Mouse (Mus musculus): Measurements from ENCODE around the gene Oxt.

Oxt gene

DNA sequence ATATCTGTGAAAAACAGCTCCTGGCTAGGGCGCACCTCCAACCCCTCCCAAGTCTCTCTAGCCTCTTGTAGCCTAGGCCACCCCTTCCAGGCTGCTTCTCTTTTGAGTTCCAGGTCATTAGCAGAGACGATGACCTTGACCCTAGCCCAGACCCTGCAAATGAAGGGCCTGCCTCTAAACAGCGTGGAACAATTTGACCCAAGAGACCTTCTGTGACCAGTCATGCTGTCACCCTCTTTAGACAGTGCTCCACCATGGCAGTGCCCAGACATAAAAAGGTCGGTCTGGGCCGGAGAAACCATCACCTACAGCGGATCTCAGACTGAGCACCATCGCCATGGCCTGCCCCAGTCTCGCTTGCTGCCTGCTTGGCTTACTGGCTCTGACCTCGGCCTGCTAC lies at the start of gene Oxt:
TSS of gene Oxt (plus strand) at position 301 of the 400 bp plus-strand sequence.
- DNase-seq: no peak

DNA sequence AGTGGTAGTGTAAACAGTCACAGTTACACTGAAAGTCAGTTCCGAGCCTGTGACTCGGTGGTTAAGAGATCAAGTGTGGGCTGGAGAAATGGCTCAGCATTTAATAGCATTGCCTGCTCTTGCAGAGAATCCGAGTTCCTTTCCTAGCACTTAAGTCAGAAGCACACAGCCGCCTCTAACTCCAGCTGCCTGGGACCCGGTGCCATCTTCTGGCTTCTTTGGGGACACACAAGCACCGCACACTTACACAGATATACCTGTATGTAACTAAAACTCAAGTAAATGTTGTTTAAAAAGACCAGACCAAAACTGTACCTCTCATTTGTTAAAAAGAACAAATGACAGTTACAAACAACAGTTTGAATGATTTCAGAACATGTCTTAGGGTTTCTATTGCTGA lies 47.5 kb upstream of the Oxt start:
- DNase-seq: no peak

DNA sequence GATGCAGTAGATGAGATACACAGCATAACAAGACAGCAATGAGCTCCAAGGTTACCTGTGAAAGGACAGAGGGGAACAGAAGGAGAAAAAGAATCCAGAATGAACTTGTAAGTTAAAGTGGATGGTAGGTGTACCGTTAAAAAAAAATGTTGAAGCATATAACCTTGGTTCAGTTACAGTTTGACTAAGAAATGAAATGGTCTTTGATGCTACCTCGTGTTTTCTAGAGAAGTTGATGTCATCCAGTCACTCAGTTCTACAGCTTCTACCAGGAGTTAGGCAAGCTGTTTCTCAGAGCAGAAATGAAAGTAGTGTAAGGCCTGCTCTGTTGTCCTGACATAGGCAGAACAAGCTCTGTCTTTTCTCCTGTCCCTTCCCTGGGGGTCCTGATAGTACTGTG lies 46.7 kb upstream of the Oxt start:
- DNase-seq: no peak

DNA sequence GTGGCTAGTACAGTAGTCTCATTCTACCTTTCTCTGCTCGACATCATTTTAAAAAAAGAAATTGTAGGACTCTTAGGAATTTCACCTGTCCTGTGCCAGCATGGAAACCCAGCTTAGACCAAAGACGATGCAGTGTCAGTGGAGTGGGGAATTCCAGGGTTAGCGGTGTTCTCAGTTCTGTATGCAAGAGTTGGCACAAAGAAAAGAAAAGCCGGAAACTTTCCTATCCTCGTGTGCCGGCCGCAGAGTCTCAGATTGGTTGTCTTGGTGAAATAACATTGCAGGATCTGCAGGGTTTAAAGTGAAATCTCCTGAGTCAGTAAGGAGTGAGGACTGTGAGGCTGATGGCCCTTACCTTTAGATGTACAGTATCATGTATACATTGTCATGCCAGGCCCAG lies 46.0 kb upstream of the Oxt start:
- DNase-seq: no peak

DNA sequence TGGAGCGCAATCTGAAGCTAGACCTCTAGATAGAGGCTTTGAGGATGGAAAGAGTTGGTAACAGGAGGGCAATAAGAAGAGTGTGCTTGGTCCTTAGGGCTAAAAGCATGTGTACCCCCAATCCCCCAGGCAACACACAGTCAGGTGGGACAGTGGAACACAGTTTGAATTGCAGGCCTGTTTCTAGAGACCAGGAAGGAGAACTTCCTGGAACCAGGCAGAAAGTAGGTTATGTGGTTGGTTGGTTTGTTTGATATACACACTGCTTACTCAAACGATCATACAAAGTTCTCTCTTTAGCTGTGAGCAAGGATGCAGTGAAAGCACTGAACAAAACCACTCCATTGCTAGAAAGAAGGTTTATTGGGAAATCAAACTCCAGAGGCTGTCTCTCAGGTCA lies 43.8 kb upstream of the Oxt start:
- DNase-seq: no peak

DNA sequence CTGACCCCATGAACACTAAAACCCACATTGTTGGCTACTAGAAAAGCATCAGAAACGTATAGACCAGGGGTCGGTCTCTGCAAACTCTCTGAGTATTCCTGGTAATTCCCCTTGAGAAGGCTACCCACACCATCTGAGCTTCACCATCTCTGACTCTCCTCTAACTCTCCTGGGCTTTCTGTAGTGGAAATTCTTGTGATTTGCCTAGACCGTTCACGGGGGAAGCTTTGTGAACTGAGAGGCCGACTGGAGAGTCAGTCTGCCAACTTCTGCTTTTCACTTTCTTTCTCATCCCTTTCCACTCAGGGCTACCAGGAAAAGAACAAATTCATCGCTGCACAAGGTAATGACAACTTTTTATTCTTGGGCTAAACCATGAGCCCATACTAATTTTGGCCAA lies 41.0 kb upstream of the Oxt start:
- DNase-seq: no peak

DNA sequence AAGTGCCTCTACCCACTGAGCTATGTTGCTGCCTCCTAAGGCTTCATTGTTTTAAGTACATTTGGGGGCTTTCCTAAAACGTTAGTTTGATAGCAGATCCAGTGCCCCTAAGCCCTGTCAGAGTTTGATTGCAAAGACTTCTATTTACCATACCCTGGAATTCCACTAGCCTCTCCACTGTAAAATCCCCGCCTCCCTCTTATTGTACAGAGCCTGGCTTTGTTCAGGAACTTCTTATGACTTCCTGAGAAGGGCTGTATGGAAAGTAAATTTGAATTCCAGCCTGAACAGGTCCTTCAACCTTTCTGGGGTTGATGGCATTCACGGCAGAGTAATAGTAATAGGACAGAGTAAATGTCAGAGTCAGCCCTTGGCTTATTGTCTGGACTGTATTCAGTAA lies 39.1 kb upstream of the Oxt start:
- DNase-seq: no peak

DNA sequence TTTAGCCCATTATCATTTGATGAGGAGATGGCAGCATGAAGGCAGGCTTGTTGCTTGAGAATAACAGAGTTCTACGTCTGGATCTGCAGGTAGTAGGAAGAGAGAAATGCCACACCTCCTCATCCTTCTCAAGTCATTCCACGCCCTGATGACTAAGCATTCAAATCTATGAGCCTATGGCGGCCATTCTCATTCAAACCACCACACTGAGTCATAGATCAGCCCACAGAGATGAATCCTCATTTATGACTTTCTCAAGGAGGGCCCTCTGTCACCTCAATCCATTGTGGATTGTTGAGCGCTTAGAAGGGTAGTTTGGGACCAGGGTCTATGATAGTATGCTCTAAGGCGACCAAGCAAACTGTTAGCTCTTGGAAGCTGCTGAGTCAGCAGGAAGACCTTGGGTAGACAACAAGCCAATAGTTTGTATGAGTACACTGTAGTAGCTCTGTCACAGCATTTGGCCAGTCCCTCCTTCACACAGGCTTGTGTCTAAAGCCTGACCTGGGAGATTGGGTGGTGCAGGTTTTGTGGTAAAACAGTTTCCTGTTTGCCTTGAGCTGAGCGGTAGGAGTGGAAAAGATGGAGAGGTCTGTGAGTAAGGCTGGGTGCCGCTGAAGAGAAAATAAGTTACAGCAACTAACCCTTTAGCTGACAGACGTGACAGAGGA lies 37.0 kb upstream of the Oxt start:
- DNase-seq: no peak

DNA sequence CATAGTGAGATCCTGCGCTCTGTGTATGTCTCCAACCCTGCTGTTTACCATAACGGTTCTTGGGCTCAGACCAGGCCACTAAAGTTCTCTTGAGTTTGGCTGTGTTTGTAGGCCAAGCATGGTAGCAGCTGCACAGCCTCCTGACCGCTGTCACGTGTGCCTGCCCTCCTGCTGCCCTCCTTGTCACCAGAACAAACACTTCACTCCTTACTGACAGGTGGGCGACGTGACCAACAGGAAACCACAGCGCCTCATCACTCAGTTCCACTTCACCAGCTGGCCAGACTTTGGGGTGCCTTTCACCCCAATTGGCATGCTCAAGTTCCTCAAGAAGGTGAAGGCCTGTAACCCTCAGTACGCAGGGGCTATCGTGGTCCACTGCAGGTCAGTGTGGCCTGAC lies 35.7 kb upstream of the Oxt start:
- no peak for DNase-seq

DNA sequence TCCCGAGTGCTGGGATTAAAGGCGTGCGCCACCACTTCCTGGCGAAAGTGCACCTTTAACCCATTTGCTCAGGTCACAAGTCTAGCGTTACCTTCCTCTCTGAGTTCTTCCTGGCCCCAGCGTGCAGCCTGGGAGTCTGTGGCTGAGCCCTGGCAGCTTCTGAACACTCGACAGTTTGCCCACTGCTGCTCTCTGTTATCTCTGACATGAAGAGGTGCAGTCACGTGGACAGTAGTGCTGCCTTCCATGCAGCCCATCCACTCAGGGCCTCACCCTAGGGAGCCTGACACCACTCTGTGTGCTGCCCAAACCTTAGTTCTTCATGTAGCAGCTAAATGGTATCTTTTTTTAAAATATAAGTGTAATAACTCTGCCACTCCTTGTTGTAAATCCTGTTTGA lies 29.0 kb upstream of the Oxt start:
- DNase-seq: no peak

DNA sequence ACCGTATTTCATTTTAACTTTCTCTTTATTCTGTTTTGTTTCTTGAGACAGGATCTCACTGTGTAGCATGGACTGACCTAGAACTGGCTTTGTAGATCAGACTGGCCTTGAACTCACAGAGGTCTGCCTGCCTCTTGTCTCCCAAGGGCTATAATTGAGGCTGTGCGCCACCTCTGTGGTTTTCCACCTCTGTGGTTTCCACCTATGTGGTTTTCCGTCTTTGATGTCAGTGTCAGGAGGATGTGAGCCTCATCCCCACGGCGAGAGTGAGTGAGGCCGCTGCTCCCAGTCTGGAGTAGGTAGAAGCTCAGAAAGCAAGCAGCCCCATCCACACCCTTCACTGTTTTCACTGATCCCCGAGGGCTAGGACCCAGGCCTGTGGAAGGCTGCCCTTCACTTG lies 21.1 kb upstream of the Oxt start:
- DNase-seq: no peak

DNA sequence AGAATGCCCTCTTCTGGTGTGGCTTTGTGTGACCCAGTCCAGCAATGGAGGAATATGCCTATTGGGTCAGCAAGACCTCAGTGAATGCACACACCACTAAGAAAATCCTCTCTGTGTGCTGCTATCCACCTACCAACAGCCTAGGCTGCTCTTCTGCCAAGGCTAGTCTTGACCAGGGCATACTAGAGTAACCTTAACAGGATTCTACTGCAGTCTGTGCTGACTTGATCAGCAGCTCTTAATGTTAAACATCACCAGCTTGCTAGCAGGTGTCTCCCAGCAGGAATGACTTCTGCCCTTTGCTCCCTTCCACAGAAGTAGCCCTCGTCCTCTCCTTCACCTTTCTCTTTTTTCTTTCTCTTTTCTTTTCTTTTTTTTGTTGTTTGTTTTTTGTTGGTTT lies 19.7 kb upstream of the Oxt start:
- no peak for DNase-seq

DNA sequence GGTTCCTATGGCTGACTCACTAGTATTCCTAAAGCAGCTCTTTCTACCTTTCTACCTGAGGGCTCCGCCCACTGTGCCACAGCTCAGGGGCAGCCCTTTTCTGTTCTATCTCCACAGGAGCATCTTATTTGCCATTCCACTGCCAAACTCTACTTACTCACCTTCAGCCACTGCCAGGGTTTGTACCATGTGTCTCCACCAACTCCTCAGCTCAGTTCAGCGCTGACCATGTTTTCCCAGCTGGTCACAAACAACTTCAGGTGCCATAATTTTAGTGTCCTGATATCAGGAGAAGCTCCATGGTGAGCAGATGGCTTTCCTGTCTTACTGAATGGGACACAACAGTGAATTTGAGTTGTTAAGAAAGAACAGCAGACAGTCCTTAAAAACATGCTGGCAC lies 18.5 kb upstream of the Oxt start:
- DNase-seq: peak; percentile 52

DNA sequence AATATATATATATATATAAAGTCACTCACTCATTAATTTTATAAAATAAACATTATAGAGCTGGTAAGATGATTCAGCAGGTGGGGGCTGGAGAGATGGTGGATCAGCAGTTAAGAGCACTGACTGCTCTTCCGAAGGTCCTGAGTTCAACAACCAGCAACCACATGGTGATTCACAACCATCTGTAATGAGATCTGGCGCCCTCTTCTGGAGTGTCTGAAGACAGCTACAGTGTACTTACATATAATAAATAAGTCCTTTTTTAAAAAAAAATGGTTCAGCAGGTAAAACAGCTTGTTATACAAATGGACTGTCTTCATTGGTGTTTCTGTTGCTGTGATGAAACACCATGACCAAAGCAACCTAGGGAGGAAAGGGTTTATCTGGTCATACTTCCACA lies 18.0 kb upstream of the Oxt start:
- no peak for DNase-seq

DNA sequence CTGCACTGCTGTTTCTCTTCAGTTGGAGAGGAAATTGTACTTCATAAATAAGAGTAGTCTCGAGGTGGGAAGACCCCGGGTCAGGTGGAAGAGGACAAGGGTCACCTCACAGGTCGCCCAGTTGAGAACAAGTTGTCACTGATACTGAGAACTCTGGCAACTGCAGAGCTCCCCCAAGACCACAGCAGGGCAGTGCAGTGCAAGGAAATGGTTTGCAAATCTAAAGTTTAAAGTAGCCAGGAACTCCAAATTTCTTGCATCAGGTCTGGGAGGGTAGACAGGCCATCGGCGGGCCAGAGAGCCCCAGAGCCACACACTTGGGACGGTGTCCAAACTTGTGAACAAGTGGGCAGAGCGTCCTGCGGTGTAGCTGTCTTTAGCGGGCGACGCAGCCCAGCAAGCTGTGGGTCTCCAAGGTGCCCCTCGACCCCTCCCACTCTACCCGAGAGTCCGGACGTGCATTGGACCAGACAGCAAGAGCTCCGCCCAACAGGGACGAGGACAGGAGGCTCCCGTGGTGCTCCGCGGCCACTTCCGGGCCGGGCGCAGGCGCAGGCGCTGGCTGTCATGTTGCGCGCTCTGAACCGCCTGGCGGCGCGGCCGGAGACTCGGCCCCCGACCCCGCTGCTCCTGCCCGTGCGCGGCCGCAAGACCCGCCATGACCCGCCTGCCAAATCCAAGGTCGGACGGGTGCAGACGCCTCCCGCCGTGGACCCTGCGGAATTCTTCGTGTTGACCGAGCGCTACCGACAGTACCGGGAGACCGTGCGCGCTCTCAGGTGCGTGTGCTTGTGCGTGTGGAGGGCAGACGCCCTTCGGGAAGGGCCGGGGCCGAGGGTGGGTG lies 12.5 kb upstream of the Oxt start, which contains the start of gene Mrps26:
TSS of gene Mrps26 (plus strand) at position 531 of the 844 bp plus-strand sequence.
- peak; percentile 95 for DNase-seq

DNA sequence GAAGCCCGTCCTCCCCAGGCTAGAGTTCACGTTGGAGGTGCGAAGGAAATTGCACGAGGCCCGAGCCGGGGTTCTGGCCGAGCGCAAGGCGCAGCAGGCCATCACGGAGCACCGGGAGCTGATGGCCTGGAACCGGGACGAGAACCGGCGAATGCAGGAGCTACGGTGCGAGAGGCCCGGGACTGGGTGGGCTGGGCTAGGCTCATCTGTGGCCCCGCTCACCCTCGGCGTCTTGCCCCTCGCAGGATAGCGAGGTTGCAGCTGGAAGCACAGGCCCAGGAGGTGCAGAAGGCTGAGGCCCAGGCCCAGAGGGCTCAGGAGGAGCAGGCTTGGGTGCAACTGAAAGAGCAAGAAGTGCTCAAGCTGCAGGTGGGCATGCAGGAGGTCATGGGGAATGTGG lies 11.9 kb upstream of the Oxt start:
- no peak for DNase-seq

DNA sequence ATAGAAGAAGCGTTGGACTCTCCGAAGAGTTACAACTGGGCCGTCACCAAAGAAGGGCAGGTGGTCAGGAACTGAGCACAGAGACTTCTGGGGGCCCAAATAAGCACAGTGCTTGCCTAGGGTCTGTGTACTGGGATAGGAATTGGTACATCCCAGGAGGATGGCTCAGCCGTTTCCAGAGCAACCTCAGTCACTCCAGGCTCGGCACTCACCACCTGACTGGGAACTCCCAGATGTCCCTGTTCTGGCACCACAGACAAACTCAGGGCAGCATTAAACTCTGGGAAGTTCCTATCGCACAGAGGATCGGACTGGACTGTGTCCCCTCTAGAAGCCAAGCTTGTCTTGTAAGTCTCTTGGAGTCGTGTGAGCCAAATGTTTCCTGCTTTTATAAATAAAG lies 11.0 kb upstream of the Oxt start:
- DNase-seq: no peak

DNA sequence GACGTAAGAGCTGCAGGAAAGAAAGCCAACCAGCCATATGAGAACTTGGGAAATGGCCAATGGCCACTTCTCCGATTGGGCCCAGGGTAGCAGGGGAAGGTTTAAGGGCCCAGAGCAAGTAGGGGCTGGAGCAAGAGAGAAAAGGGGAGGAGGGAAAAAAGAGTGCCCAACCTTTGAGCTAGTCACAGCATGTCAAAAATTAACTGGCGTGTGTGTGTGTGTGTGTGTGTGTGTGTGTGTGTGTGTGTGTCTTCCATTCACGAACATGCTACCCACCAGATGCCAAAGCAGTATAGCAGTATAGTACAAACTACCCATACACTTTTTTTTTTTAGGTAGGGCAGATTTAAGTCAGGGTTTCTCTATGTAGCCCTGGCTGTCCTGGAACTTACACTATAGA lies 7.1 kb upstream of the Oxt start:
- DNase-seq: no peak

DNA sequence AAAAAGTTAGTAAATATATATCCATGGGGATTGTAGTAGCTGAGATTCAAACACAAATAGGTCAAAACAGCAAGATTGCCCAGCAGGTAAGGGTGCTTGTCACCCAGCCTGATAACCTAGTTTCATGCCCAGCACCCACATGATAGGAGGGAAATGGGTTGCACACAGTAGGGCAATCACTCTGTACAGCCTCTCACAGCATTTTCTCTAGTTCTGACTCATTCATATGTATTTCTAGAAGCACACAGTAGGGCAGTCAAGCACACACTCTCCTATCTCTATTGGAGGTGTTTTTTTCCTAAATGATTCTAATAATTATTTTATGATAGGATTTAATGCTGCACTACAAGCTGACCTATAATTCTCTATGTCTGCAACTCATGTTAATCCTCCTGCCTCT lies 6.0 kb upstream of the Oxt start:
- no peak for DNase-seq

DNA sequence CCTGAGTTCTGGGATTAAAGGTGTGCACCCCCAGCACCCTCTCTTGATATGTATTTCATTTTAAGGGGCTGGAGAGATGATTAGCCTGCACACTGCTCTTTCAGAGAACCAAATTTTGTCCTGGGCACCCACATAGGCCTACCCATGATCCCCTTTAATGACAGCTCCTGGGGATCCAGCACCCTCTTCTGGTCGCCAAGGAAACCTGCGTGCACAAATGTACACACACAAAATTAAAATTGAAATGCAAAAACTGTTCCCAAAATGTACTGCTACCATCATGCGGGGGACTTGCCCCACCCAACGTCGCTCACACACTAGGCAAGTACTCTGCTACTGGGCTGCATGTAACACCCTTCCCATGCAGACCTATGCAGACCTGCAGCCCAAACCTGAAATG lies 1.0 kb upstream of the Oxt start:
- DNase-seq: no peak

DNA sequence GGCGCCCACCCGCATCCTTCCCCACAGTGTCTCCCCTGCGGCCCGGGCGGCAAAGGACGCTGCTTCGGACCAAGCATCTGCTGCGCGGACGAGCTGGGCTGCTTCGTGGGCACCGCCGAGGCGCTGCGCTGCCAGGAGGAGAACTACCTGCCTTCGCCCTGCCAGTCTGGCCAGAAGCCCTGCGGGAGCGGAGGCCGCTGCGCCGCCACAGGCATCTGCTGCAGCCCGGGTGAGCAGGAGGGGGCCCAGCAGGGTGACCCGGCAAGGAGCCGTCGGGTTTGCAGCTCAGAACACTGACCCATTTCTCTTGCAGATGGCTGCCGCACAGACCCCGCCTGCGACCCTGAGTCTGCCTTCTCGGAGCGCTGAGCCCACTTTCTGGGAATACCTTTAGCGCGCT lies 591 bp downstream of the Oxt start:
- peak; percentile 64 for DNase-seq

DNA sequence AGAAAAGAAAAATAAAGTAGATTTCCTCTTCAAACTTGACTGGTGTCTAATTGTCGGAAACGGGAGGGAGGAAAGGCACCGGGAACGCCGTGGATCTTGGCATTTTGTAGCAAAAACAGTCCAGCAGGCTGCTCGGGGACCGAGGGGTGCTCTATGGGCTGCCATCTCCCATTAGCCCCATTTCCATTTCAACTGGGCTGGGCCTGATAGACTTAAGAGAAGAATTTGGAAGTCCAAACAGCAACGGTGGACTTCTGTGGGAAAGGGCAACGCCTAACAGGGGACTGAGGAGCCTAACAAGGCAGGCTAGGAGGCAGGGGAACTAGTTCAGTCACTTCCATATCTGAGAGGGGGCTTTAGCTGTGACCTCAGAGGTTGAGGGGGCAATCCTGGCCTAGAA lies 1.0 kb downstream of the Oxt start:
- no peak for DNase-seq

DNA sequence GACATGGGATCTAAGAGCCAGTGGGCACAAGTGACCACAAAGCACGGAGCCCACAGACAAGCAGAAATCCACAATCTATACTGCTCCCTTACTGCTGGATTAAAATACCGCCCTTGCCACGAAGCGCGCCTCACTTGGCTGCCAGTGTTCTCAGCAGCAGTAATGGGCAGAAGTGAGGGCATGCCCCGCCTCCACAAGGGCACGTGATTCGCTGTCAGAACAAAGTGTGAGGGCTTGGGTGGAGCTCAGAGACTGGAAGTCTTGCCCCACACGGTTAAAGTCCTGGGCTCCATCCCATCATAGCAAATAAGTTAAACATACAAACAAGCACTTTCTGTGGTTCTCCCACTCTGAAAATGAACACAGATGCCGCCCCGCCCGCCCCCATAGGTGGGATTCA lies 1.7 kb downstream of the Oxt start:
- no peak for DNase-seq

DNA sequence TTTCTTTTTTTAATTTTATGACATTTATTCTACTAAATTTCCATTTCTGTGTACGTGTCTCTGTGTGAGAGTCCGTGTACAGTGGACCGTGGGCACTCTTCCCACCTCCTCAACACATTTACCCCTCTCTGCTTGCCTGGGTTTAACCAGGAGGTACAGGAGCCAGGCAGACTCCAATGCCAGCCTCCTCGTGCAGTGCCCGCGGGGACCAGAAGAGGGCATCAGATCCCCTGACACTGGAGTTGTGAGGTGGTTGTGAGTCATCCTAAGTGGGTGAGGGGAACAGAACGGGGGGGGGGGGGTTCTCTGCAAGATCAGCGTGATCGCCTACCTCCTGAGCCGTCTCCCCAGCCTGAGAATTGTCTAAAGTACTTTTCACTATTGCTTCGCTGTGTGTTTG lies 2.2 kb downstream of the Oxt start:
- peak; percentile 58 for DNase-seq

DNA sequence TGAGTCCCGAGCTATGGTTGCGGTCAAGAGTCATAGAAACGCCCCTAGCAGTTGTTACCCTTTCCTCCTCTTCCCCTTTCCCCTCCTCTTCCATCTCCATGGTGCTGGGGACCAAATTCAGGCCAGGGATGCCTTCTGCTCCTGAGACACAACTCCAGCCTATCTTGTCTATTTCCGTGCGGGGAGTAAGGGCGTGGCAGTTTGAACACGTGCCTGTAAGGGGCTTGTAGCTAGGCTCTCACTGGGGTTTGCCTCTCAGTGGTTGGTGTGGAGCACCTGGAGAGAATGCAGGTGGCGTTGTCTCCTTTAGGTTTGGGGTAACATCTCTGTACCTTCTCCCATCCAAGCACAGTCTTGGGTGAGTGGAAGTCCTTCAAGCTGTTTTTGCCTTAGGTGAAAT lies 3.8 kb downstream of the Oxt start:
- DNase-seq: no peak
